Mouse (Mus musculus) heart, adult 9 months (tissue): ENCODE results near the gene Arvcf.
A peak's percentile ranks its signal among the peaks of the same experiment; 100 is the strongest.

ENCODE experiments used
- DNase-seq, 2 experiments: peaks; one replicate each; pipeline ENCODE4 v3.0.0; 2022; ENCODE audit warnings: low spot score in 2 of 2

Arvcf gene

GRCm38 (mm10) chr16:18428011-18428515 is 80.1 kb downstream of the Arvcf start:
- no peak for DNase-seq

DNA sequence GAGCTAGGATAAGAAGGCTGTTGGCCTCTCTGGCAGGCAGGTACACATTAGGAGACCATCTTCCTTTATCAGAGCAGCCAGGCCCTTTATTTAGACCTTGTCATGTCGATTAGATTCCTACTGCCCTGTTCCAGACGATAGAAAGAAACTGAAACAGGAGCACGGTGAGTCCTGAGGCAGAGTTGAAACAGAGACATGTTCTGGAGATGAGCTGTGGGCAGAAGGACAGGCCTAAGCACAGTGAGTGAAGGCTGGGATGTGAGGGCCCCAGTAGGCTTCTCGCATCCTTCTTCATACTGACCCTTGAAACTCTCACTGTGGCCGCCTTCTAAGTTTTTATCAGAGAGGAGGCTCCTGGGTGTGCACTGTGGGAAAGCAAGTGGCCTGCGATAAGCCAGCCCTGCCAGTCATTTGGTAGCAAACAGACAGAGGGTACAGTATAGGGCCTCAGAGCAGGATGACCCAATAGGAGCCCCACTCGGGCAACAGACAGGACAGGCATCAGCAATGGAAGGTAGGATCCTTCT is 80.6 kb downstream of the Arvcf start:
- DNase-seq = no peak

DNA sequence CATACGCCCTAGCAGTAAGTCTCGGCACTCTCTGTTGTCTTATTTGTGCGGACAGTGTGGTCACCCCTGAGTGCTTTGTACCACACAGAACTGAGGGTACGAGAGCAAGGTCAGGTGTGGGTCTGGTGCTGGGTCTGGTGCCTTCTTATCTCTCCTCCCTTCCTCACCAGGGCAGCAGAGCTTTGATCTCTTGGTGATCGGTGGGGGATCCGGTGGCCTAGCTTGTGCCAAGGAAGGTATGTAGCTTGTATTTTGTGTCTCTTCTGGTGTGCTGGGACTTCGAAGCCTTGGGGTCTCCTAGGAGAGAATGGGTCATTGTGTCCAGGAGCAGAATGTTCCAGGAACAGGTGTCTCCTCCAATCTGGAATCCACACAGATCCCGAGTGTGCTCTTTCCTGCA is 81.7 kb downstream of the Arvcf start:
- no peak for DNase-seq

DNA sequence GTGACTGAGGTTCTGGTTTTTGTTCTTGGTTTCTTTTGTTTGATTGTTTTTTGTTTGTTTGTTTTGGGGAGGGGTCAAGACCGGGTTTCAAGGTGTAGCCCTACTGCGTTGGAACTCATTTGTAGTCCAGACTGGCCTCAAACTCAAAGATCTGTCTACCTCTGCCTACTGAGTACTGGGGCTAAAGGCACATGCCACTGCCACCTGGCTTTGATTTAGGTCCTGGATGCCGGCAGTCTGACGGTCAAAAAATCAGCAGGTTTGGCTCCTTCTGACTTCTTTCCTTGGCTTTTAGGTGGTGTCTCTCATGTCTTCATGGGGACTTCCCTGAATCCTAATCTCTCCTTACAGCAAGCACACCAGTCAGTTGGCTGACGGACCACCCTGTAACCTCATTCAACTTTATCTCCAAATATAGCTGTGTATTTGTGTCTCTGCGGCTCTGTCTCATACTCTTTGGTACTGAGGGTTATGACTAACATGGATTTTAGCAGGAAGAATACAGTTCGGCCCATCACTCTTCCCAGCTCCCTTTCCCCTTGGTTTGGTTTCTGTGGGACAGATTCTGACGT is 82.7 kb downstream of the Arvcf start:
- DNase-seq = no peak

- DNase-seq = no peak
Observed at GRCm38 (mm10) chr16:18433341-18433920, 85.4 kb downstream of the Arvcf start.

DNA sequence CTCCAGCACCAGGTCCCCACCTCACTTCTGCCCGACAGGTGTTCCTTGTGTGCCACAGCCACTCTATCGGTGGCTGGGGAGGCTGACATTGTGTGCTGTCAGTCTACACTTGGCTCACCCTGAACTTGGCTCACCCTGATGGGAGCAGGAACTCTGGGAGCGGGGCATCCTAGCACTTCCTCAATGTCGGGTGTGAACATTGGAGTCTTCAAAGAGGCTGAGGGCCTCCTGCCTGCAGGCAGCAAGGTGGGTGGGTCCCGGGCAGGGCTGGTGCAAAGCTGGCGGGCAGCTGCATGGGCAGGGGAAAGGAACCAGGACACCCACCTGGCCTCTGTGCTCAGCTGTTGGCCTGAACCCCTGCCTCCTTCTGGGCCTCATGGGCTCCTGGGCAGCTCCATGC is 88.1 kb downstream of the Arvcf start:
- no peak for DNase-seq

DNA sequence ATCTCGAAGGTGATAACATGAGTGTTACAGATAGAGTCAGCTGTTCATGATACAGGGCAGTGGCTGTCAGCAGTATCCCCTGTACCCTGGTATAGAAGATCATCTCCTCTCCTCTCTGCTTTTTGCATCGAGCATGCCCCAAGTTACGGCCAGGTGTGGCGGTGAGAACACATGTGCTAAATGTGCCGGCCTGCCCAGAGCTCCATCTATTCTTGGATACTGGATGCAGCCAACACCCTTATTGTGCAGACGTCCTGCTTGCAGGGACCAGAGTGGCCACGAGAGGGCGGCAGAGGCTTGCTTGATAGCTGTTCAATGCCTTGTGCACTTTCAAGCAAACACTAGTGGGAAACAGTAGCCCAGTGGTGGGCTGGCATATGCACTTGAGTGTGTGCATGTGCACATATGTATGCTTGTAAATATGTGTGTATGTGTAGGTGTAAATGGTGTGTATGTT is 95.4 kb downstream of the Arvcf start:
- peak; percentile 77 to 93 for DNase-seq

DNA sequence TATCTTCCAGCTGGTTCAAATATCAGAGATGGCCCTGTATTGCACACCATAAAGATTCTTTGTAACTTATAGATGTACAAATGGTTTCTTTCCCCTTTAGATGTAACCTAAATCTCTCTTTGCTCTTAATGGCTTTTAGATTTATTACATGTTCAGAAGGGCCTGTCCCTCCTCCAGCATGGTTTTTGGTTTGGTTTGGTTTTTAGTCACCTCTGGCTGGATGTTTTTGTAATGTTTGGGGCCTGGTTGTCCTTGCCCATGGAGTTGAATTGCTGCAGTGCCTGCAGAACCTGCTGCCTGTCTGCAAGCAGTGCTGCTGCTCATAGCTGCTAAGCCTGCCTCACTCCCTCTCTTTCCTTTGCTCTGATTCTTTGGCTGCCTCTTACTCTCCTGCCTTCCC is 99.3 kb downstream of the Arvcf start:
- no peak for DNase-seq

DNA sequence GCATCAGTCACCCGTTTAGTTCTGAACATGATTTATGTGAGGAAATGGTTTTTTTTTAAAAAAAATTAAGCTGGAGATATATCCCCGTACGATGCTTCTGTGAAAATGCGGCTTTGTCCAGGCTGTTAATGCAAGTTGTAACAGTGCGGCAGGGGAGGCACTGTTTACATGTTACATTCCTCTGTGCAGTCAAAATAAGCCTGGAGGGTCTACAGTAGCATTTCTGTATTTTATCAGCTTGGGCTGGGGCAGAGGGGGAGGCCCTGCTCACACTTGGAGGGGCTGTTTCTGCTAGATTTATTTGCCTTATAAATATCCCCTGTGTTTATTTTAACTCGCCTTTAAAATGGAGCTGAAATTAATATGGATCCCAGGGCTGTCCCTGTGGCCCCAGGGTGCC is 100.1 kb downstream of the Arvcf start:
- DNase-seq = no peak

- DNase-seq = no peak
Observed at GRCm38 (mm10) chr16:18449005-18449404, 101.0 kb downstream of the Arvcf start.

- DNase-seq = no peak
Observed at GRCm38 (mm10) chr16:18451486-18452181, 103.7 kb downstream of the Arvcf start.

DNA sequence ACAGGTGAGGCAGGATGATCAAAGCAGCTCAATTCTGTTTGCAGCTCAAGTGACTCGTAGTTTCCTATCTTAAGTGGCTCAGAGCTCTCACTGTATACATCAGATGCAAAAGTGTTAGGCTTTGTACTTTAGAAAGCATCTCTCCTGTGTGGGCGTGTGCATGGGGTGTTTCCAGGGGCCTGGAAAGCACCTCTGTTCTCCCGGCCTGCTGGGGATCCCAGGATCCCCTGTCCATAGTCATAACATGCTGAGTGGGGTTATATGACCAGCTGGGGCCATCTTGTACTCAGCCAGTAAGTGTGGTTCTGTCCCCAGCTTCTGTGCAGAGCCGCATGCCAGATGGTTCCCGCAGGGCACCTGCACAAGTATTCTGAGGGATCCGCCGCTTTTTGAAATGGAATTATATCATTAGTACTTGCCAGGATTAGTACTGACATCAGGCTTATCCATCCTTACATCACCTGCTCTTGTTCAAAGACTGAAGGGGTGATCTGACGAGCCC is 104.4 kb downstream of the Arvcf start:
- no peak for DNase-seq

GRCm38 (mm10) chr16:18453846-18454245 is 105.9 kb downstream of the Arvcf start:
- DNase-seq = peak in 1 of 2 experiments; percentile 11

DNA sequence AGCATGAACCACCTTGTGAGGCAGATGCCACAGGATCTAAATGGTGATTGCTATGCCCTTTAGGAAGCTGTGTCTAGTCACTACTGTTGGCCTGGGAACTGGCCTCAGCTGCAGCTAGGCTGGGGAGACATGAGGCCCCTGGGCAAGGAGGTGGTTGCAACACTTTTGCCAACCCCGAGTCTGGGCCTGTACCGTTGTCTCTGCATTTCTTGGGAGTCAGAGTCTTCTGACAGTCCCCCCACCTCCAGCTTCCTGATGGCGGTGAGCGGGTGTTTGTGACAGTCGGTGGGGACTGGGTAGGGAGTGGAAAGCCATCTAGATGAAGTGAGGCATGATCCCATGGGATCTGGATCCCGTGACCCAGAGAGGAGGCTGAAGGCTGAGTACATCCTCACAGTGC is 107.4 kb downstream of the Arvcf start:
- DNase-seq = no peak
